Mouse (Mus musculus): Measurements from ENCODE around the gene Tsr3. TPM values are rescaled to one million over a fixed set of nuclear protein-coding genes. Genes with fewer than 3 reads are reported as not detected.

Gene Tsr3
- polyA plus RNA-seq, 1 experiment from 2014 or later, result 42.4 TPM

DNA sequence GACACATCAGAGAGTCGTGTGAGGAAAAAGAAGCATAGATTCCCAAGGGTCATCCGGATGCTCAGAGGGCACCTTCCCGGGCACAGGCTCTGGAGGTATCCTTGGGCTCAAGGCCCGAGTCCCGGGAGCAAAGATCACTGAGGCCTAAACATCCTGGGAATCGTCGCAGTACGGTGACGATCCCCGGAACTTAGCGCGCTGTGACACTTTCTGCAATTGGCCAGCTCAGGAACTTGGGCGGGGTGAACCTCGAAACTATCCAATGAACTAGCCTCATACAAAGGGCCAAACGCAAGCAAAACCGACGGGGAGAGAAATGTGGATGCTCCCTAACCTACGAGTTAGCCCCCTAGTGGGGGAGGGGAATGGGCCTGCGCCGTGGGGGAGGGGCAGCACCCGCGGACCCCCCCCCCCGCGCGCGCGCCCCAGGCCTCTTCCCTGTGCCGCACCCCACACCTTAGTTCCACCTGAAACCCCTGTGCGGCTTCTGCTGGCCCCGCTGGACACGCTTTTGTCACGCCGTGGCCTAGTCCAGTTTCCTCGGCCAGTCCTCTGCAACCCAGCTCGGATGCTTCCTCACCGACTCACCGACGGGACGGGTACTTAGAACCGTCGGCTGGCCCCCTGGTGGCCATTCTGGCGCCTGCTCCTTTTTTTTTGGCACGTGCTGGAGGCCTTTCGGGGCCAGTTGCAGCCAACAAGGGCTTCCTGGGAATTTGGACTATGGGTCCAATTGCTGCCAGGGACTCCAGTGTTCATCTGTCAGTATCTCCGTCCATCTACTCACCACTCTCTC lies 33.9 kb downstream of the Tsr3 start:
- Histone ChIP-seq H3K27me3 (ENCODE audit: control insufficient read depth, insufficient read depth, low read length) (no peaks in the 10 kb centered on the region), H3K4me3 (ENCODE audit: low read depth, low read length) (peak overlapping the region; percentile 98), H3K9me3 (ENCODE audit: control insufficient read depth, low read depth, low read length) (no peaks in the 10 kb centered on the region), H3K4me2 (replicated peaks; ENCODE audit: low read depth, low read length) (peak overlapping the region; percentile 17; the same call in 1 of the 2 replicates), H3K27ac (ENCODE audit: low read length) (peak overlapping the region; percentile 97), H3K36me3 (ENCODE audit: control insufficient read depth, insufficient read depth, low read length) (peaks cover 12% of the 10 kb centered on the region), H3K4me1 (ENCODE audit: control insufficient read depth, insufficient read depth, low read length) (peaks cover 20% of the 10 kb centered on the region), H3K9ac (replicated peaks; ENCODE audit: low read depth, low read length) (peak overlapping the region; percentile 100)
- 1% methylated on average over 39 of the region's 45 CpGs for WGBS
- peak; percentile 89 for ATAC-seq (ENCODE audit: insufficient number of reproducible peaks, insufficient read depth, low FRiP score, low read depth)

DNA sequence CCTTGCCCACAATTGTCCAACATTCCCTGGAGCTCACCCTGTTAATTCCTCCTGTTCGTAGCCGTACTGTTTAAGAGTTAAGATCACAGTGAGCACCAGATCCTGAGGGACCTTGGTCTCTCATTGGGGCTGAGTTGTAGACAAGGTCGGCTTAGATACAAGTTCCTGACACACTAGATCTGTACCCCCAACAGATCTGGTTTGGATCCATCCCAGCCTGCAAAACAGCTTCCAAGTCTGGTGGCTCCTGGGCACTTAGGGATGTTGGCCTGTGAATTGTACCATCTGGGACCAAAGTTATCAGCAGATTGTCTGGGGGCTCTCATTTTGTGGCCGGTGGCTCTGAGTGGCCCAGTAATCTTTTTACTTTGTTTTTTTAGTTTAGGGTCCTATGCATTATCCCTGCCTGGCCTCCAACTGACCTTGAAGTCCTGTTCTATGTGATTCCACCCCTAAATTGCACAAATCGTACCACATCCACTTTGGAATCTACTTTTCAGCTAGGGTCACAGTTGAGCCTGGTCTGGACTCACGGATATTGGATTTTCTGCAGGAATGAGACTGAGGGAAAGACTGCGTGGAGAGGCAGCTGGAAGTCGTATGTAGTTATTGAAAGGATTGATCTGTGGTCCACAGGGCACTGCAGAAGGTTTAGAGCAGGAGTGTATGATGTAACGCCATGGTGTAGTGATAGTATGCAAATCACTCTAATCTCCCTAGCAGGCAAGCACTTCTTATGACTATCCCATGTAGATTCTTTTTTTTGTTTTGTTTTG lies 34.8 kb downstream of the Tsr3 start, which contains the start of gene Ube2i:
Gene Ube2i (minus strand): TSS at position 52 of the 776 bp plus-strand sequence.
- H3K4me1 ChIP-seq (ENCODE audit: control insufficient read depth, insufficient read depth, low read length), result peaks cover 20% of the 10 kb centered on the region
- peak within 1 kb of the TSS; percentile 97 for H3K27ac ChIP-seq (ENCODE audit: low read length)
- peak within 1 kb of the TSS; percentile 17; the same call in 1 of the 2 replicates for H3K4me2 ChIP-seq (replicated peaks; ENCODE audit: low read depth, low read length)
- no peaks in the 10 kb centered on the region for H3K9me3 ChIP-seq (ENCODE audit: control insufficient read depth, low read depth, low read length)
- H3K27me3 ChIP-seq (ENCODE audit: control insufficient read depth, insufficient read depth, low read length), result no peaks in the 10 kb centered on the region
- no peak for ATAC-seq (ENCODE audit: insufficient number of reproducible peaks, insufficient read depth, low FRiP score, low read depth)
- peak within 1 kb of the TSS; percentile 100 for H3K9ac ChIP-seq (replicated peaks; ENCODE audit: low read depth, low read length)
- H3K4me3 ChIP-seq (ENCODE audit: low read depth, low read length), result peak within 1 kb of the TSS; percentile 98
- H3K36me3 ChIP-seq (ENCODE audit: control insufficient read depth, insufficient read depth, low read length), result peaks cover 4% of the 10 kb centered on the region; the same call in 1 of the 2 replicates
- 79% methylated on average over 9 of the region's 9 CpGs for WGBS

DNA sequence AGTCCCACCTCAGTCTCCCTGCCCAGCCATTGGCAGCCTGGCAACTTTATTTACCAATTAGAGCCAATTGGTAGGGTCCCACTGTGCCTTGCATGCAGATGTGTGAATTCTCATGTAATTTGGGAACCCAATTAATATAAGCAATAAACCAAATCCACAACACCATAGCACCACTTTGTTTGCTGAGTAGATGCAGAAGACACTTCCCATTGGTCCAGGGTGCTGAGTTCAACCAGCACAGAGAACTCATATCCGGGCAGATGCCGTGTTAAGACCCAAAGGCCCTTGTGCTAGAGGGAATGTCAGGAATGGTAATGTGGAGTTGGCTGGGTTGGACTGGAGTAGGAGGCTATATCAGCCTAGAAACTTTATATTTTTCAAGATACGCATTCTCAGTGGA lies 35.9 kb downstream of the Tsr3 start:
- no peak overlapping the region for H3K4me3 ChIP-seq (ENCODE audit: low read depth, low read length)
- H3K27me3 ChIP-seq (ENCODE audit: control insufficient read depth, insufficient read depth, low read length), result no peaks in the 10 kb centered on the region
- 92% methylated on average over 3 of the region's 3 CpGs for WGBS
- H3K9ac ChIP-seq (replicated peaks; ENCODE audit: low read depth, low read length), result no peak overlapping the region
- no peak for ATAC-seq (ENCODE audit: insufficient number of reproducible peaks, insufficient read depth, low FRiP score, low read depth)
- H3K4me2 ChIP-seq (replicated peaks; ENCODE audit: low read depth, low read length), result no peak overlapping the region
- no peak overlapping the region for H3K27ac ChIP-seq (ENCODE audit: low read length)
- no peaks in the 10 kb centered on the region for H3K9me3 ChIP-seq (ENCODE audit: control insufficient read depth, low read depth, low read length)
- H3K36me3 ChIP-seq (ENCODE audit: control insufficient read depth, insufficient read depth, low read length), result no peaks in the 10 kb centered on the region
- H3K4me1 ChIP-seq (ENCODE audit: control insufficient read depth, insufficient read depth, low read length), result peaks cover 14% of the 10 kb centered on the region; the same call in 1 of the 2 replicates

DNA sequence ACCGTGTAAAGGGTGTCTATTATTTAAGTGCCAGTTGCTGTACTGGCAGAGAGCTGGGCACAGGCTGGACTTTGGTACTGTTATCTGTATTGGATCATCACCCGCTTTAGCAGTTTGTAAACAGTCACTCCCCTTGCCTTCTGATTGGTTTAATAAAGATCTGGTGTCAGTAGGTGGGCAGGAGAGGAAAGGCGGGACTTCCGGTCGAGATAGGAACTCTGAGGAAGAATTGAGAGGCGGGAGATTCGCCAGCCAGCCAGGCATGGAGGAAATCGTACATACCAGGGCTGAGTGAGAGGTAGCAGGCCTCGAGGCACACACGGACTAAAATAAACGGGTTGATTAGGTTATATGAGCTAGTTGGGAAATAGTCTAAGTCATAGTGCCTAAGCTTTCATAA lies 42.2 kb downstream of the Tsr3 start:
- no peak overlapping the region for H3K4me3 ChIP-seq (ENCODE audit: low read depth, low read length)
- no peaks in the 10 kb centered on the region for H3K27me3 ChIP-seq (ENCODE audit: control insufficient read depth, insufficient read depth, low read length)
- no peak for ATAC-seq (ENCODE audit: insufficient number of reproducible peaks, insufficient read depth, low FRiP score, low read depth)
- WGBS, result 28% methylated on average over 11 of the region's 11 CpGs
- H3K36me3 ChIP-seq (ENCODE audit: control insufficient read depth, insufficient read depth, low read length), result no peaks in the 10 kb centered on the region
- no peak overlapping the region for H3K9ac ChIP-seq (replicated peaks; ENCODE audit: low read depth, low read length)
- H3K4me2 ChIP-seq (replicated peaks; ENCODE audit: low read depth, low read length), result no peak overlapping the region
- H3K27ac ChIP-seq (ENCODE audit: low read length), result no peak overlapping the region
- no peaks in the 10 kb centered on the region for H3K4me1 ChIP-seq (ENCODE audit: control insufficient read depth, insufficient read depth, low read length)
- H3K9me3 ChIP-seq (ENCODE audit: control insufficient read depth, low read depth, low read length), result no peaks in the 10 kb centered on the region

DNA sequence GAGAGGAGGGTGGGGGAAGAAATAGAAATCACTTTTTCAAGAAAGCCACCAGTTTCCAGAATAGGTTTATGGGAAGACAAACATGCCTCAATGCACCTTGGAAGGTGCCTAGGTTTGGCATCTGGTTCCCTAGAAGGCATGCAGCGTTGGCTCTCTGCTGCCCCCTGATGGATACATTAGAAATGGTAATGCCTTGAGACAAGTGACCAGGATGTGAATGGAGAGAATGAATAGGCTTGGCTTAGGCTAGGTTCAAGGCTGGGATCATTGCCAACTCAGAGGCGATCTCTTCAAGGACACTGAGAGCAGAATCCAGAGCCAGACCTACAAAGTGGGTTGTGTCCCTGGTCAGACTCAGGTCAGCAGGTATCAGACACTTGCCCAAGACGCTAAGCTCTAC lies 45.1 kb downstream of the Tsr3 start:
- Histone ChIP-seq H3K4me2 (replicated peaks; ENCODE audit: low read depth, low read length) (no peak overlapping the region), H3K27me3 (ENCODE audit: control insufficient read depth, insufficient read depth, low read length) (no peaks in the 10 kb centered on the region), H3K36me3 (ENCODE audit: control insufficient read depth, insufficient read depth, low read length) (no peaks in the 10 kb centered on the region), H3K27ac (ENCODE audit: low read length) (no peak overlapping the region), H3K9me3 (ENCODE audit: control insufficient read depth, low read depth, low read length) (no peaks in the 10 kb centered on the region), H3K4me3 (ENCODE audit: low read depth, low read length) (no peak overlapping the region), H3K4me1 (ENCODE audit: control insufficient read depth, insufficient read depth, low read length) (no peaks in the 10 kb centered on the region), H3K9ac (replicated peaks; ENCODE audit: low read depth, low read length) (no peak overlapping the region)
- no peak for ATAC-seq (ENCODE audit: insufficient number of reproducible peaks, insufficient read depth, low FRiP score, low read depth)
- WGBS, result 17% methylated on average over 3 of the region's 3 CpGs

DNA sequence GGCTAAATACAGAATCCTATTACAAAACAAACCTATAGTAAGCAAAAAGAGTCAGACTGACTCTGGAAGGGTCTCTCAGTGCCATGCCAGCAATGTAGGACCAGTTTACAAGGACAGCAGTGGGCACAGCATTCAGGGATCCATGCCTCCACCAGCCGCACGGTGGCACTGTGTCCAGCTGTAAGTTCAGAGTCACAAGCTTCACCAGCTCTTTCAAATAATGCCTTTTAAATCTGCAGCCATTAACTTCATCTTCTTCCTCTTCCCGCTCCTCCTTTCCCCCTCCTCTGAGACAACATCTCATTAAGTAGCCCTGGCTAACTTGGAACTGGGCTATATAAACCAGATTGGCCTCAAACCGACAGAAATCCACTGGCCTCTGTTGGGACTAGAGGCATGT lies 48.9 kb downstream of the Tsr3 start:
- Histone ChIP-seq H3K9ac (replicated peaks; ENCODE audit: low read depth, low read length) (no peak overlapping the region), H3K27ac (ENCODE audit: low read length) (no peak overlapping the region)
- 16% methylated on average over 4 of the region's 4 CpGs for WGBS

DNA sequence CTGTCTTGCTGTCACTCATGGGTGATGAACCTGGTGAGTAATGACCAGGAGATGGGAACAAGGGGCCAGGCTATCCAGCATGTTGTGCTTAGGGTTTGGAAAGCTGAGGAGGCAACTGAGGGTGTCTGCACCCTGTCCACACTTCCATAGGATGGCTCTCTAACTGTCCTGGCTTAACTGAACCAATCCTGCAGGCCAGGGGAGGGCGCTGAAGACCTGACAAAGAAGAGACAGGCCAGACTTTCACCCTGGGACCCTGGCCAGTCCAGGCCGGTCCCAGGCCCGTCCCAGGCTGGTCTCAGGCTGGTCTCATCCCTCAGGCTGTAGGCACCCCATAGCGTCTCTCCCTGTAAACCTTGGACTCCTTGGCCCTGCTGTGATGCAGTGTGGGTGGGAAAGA lies 50.4 kb downstream of the Tsr3 start:
- no peak overlapping the region for H3K4me2 ChIP-seq (replicated peaks; ENCODE audit: low read depth, low read length)
- no peak overlapping the region for H3K27ac ChIP-seq (ENCODE audit: low read length)
- H3K4me1 ChIP-seq (ENCODE audit: control insufficient read depth, insufficient read depth, low read length), result no peaks in the 10 kb centered on the region
- H3K36me3 ChIP-seq (ENCODE audit: control insufficient read depth, insufficient read depth, low read length), result no peaks in the 10 kb centered on the region
- ATAC-seq (ENCODE audit: insufficient number of reproducible peaks, insufficient read depth, low FRiP score, low read depth), result no peak
- H3K27me3 ChIP-seq (ENCODE audit: control insufficient read depth, insufficient read depth, low read length), result no peaks in the 10 kb centered on the region
- H3K4me3 ChIP-seq (ENCODE audit: low read depth, low read length), result no peak overlapping the region
- no peaks in the 10 kb centered on the region for H3K9me3 ChIP-seq (ENCODE audit: control insufficient read depth, low read depth, low read length)
- no peak overlapping the region for H3K9ac ChIP-seq (replicated peaks; ENCODE audit: low read depth, low read length)
- 33% methylated on average over 4 of the region's 4 CpGs for WGBS

More for the DNA sequence above, 48.9 kb downstream of the Tsr3 start:
- Histone ChIP-seq H3K9me3 (ENCODE audit: control insufficient read depth, low read depth, low read length) (no peaks in the 10 kb centered on the region), H3K4me3 (ENCODE audit: low read depth, low read length) (no peak overlapping the region), H3K4me2 (replicated peaks; ENCODE audit: low read depth, low read length) (no peak overlapping the region), H3K36me3 (ENCODE audit: control insufficient read depth, insufficient read depth, low read length) (no peaks in the 10 kb centered on the region), H3K27me3 (ENCODE audit: control insufficient read depth, insufficient read depth, low read length) (no peaks in the 10 kb centered on the region), H3K4me1 (ENCODE audit: control insufficient read depth, insufficient read depth, low read length) (no peaks in the 10 kb centered on the region)
- ATAC-seq (ENCODE audit: insufficient number of reproducible peaks, insufficient read depth, low FRiP score, low read depth), result no peak
